Comparison of ENCODE assay signal across 8 mouse cellular contexts in the genomic region with DNA sequence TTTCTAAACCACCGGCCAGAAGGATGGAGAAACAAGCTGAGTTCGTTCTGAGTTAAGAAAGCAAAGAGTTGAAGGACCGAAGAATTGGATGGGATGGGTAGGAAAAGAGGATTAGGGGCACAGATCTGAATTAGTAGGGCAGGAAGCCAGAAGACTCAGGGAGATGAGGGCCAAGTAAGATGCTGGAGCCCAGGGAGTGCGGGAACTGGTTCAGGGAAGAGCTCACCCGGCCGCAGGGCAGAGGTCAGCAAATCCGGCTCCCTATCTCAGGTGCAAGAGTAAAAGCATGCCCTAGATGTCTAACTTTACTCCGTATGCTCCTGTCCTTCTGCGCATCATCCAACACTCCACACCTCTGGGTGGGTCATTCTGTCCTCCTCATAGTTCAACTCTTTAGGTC. TPM values are rescaled to one million over a fixed set of nuclear protein-coding genes. Genes with fewer than 3 reads are reported as not detected.
DNase-seq lines count a peak whose midpoint lies in the region; ATAC-seq and TF ChIP-seq lines count a peak whose summit lies in the region.

No protein-coding gene starts in this region.

- H3K9me3 ChIP-seq in heart, embryonic 16.5 days (replicated peaks; ENCODE audit: control insufficient read depth, low read length) = no peaks in the 10 kb centered on the region
- no peaks in the 10 kb centered on the region for H3K9me3 ChIP-seq in liver, embryonic 16.5 days (replicated peaks; ENCODE audit: control insufficient read depth, low read length)

- ATAC-seq in heart, embryonic 16.5 days (replicated peaks; ENCODE audit: extremely low read depth, insufficient read depth, low FRiP score) = no peak
- ATAC-seq in liver, embryonic 16.5 days (ENCODE audit: low read depth) = no peak

- peaks cover 6% of the 10 kb centered on the region; the same call in 1 of the 2 replicates for H3K36me3 ChIP-seq in heart, embryonic 16.5 days (ENCODE audit: control insufficient read depth, insufficient read depth)
- H3K36me3 ChIP-seq in liver, embryonic 16.5 days (ENCODE audit: control insufficient read depth, insufficient read depth) = no peaks in the 10 kb centered on the region

- intact Hi-C loops in left cerebral cortex, adult 2 months (cut with DNase I) = no loop called here
- intact Hi-C loops in left cerebral cortex, postnatal 10 days (cut with DNase I) = no loop called here
- intact Hi-C loops in gastrocnemius, postnatal 36 days (cut with DNase I) = no loop called here

- peak overlapping the region; percentile 79 for H3K4me2 ChIP-seq in heart, embryonic 16.5 days (ENCODE audit: low read depth, low read length)
- peak overlapping the region; percentile 92 for H3K4me2 ChIP-seq in liver, embryonic 16.5 days (ENCODE audit: low read depth, low read length)

- H3K9ac ChIP-seq in heart, embryonic 16.5 days (ENCODE audit: low read length) = peak overlapping the region; percentile 73
- peak overlapping the region; percentile 59 for H3K9ac ChIP-seq in liver, embryonic 16.5 days (ENCODE audit: low read depth, low read length)

- H3K4me1 ChIP-seq in heart, embryonic 16.5 days (ENCODE audit: control insufficient read depth, insufficient read depth, low read length) = peaks cover 56% of the 10 kb centered on the region
- peaks cover 29% of the 10 kb centered on the region for H3K4me1 ChIP-seq in liver, embryonic 16.5 days (ENCODE audit: control insufficient read depth, low read depth, low read length)

- no peak for TF ChIP-seq CTCF in left cerebral cortex, adult 2 months (IDR thresholded peaks at IDR 0.05)

- no peaks in the 10 kb centered on the region for H3K27me3 ChIP-seq in heart, embryonic 16.5 days (ENCODE audit: control insufficient read depth, insufficient read depth, low read length)
- peaks cover 5% of the 10 kb centered on the region; the same call in 1 of the 2 replicates for H3K27me3 ChIP-seq in liver, embryonic 16.5 days (ENCODE audit: control insufficient read depth, insufficient read depth, low read depth, low read length)

- WGBS in heart, embryonic 16.5 days = 4% methylated on average over 9 of the region's 9 CpGs
- WGBS in liver, embryonic 16.5 days (ENCODE audit: insufficient replicate concordance) = 10% methylated on average over 9 of the region's 9 CpGs

- H3K4me3 ChIP-seq in left cerebral cortex, adult 2 months = peak overlapping the region; percentile 54
- H3K4me3 ChIP-seq in heart, embryonic 16.5 days (ENCODE audit: low read length) = peak overlapping the region; percentile 63
- H3K4me3 ChIP-seq in liver, embryonic 16.5 days (ENCODE audit: low read depth, low read length) = peak overlapping the region; percentile 60

- no peak for DNase-seq in left cerebral cortex, adult 2 months (ENCODE audit: extremely low spot score in 1 of 2, low spot score in 2 of 2)
- DNase-seq in left cerebral cortex, postnatal 10 days (ENCODE audit: extremely low spot score in 1 of 2, low spot score in 2 of 2) = no peak
- peak; percentile 73 for DNase-seq in cerebellum, adult 9-10 months
- DNase-seq in urinary bladder, postnatal 14 days (ENCODE audit: low spot score) = no peak
- DNase-seq in urinary bladder, postnatal 4 days (ENCODE audit: low spot score in 2 of 2) = no peak
- DNase-seq in gastrocnemius, postnatal 36 days = no peak

- peak overlapping the region; percentile 50 for H3K27ac ChIP-seq in left cerebral cortex, adult 2 months
- H3K27ac ChIP-seq in heart, embryonic 16.5 days (ENCODE audit: low read length) = peak overlapping the region; percentile 91
- no peak overlapping the region for H3K27ac ChIP-seq in liver, embryonic 16.5 days (ENCODE audit: low read length)

RNA-seq across cellular contexts. Expression of a gene that starts 27.5 kb away (rescaled TPM):
- total RNA-seq in left cerebral cortex, adult 2 months (2021) = 10 to 100 TPM; 19.4 to 22.0 TPM
- total RNA-seq in left cerebral cortex, postnatal 10 days (2021) = 10 to 100 TPM; 10.4 to 11.2 TPM
- polyA plus RNA-seq in heart, embryonic 16.5 days (2015; fragmentation: Nextera tagmentation; extraction: Ambion mirVana) = 51.2 and 51.4 TPM in 2 replicates
- 16.5 and 18.8 TPM in 2 replicates for polyA plus RNA-seq in liver, embryonic 16.5 days (2015; fragmentation: Nextera tagmentation; extraction: Ambion mirVana)
- total RNA-seq in gastrocnemius, postnatal 36 days (2021) = 10 to 100 TPM; 23.0 to 28.8 TPM

RNA-seq across cellular contexts. Expression of a gene that starts 29.0 kb away (rescaled TPM):
- total RNA-seq in left cerebral cortex, adult 2 months (2021) = 1 to 10 TPM in 1 of 2 experiments, under 1 TPM in 1; 0.54 to 1.9 TPM
- under 1 TPM; 0.41 to 0.45 TPM for total RNA-seq in left cerebral cortex, postnatal 10 days (2021)
- 0.62 and 1.1 TPM in 2 replicates for polyA plus RNA-seq in heart, embryonic 16.5 days (2015; fragmentation: Nextera tagmentation; extraction: Ambion mirVana)
- 0.05 and 0.08 TPM in 2 replicates for polyA plus RNA-seq in liver, embryonic 16.5 days (2015; fragmentation: Nextera tagmentation; extraction: Ambion mirVana)
- under 1 TPM in 1 of 2 experiments, not detected in 1; 0.12 TPM for total RNA-seq in gastrocnemius, postnatal 36 days (2021)

RNA-seq across cellular contexts. Expression of a gene that starts 42.1 kb away (rescaled TPM):
- 1 to 10 TPM; 5.0 to 5.4 TPM for total RNA-seq in left cerebral cortex, adult 2 months (2021)
- total RNA-seq in left cerebral cortex, postnatal 10 days (2021) = 1 to 10 TPM; 1.9 to 2.7 TPM
- polyA plus RNA-seq in heart, embryonic 16.5 days (2015; fragmentation: Nextera tagmentation; extraction: Ambion mirVana) = 3.4 and 4.3 TPM in 2 replicates
- 17.4 and 17.9 TPM in 2 replicates for polyA plus RNA-seq in liver, embryonic 16.5 days (2015; fragmentation: Nextera tagmentation; extraction: Ambion mirVana)
- total RNA-seq in gastrocnemius, postnatal 36 days (2021) = 1 to 10 TPM; 3.0 to 3.9 TPM

RNA-seq across cellular contexts. Expression of a gene that starts 48.2 kb away (rescaled TPM):
- 100 to 1,000 TPM; 155 to 164 TPM for total RNA-seq in left cerebral cortex, adult 2 months (2021)
- total RNA-seq in left cerebral cortex, postnatal 10 days (2021) = 100 to 1,000 TPM; 109 to 124 TPM
- polyA plus RNA-seq in heart, embryonic 16.5 days (2015; fragmentation: Nextera tagmentation; extraction: Ambion mirVana) = 314 and 324 TPM in 2 replicates
- polyA plus RNA-seq in liver, embryonic 16.5 days (2015; fragmentation: Nextera tagmentation; extraction: Ambion mirVana) = 34.0 and 37.5 TPM in 2 replicates
- total RNA-seq in gastrocnemius, postnatal 36 days (2021) = 10 to 100 TPM; 53.4 to 54.8 TPM

RNA-seq across cellular contexts. Expression of a gene that starts 48.4 kb away (rescaled TPM):
- 100 to 1,000 TPM; 140 to 143 TPM for total RNA-seq in left cerebral cortex, adult 2 months (2021)
- total RNA-seq in left cerebral cortex, postnatal 10 days (2021) = 100 to 1,000 TPM; 131 to 139 TPM
- 214 and 223 TPM in 2 replicates for polyA plus RNA-seq in heart, embryonic 16.5 days (2015; fragmentation: Nextera tagmentation; extraction: Ambion mirVana)
- polyA plus RNA-seq in liver, embryonic 16.5 days (2015; fragmentation: Nextera tagmentation; extraction: Ambion mirVana) = 95.6 and 97.5 TPM in 2 replicates
- total RNA-seq in gastrocnemius, postnatal 36 days (2021) = 10 to 100 TPM; 64.7 to 71.3 TPM
